Mouse (Mus musculus) heart, embryonic 11.5 days (tissue): ENCODE data around the gene Ttc34. TPM values are rescaled to one million over a fixed set of nuclear protein-coding genes. Genes with fewer than 3 reads are reported as not detected.
A peak's percentile ranks its signal among the peaks of the same experiment; 100 is the strongest.

Experiments used
- ATAC-seq: fragments of 200-750 bp; cut with Nextera tagmentation; replicated peaks from 2 replicates; pipeline ENCODE4 v1.8.0; 2017; ENCODE audit warnings: moderate library complexity; ENCODE audit not compliant: insufficient number of reproducible peaks, low FRiP score, low TSS enrichment
- H3K27ac ChIP-seq: fragments of 300-500 bp; sonication (generic); 2 replicates; pipeline ENCODE4 v1.5.1; 2014; ENCODE audit warnings: mild to moderate bottlenecking, low read depth, low read length
- H3K27me3 ChIP-seq: fragments of 300-500 bp; sonication (generic); 2 replicates; pipeline ENCODE4 v1.6.1; 2014; ENCODE audit warnings: mild to moderate bottlenecking, low read length, mixed read lengths; ENCODE audit not compliant: control insufficient read depth, insufficient read depth
- H3K36me3 ChIP-seq: fragments of 300-500 bp; sonication (generic); 2 replicates; pipeline ENCODE4 v1.6.1; 2014; ENCODE audit warnings: mild to moderate bottlenecking, low read length, moderate library complexity, mixed read lengths; ENCODE audit not compliant: control insufficient read depth, insufficient read depth
- H3K4me1 ChIP-seq: fragments of 300-500 bp; sonication (generic); 2 replicates; pipeline ENCODE4 v1.6.1; 2014; ENCODE audit warnings: low read length; ENCODE audit not compliant: control insufficient read depth, insufficient read depth
- H3K4me2 ChIP-seq: fragments of 300-500 bp; sonication (generic); 2 replicates; pipeline ENCODE4 v1.6.1; 2014; ENCODE audit warnings: mild to moderate bottlenecking, moderate library complexity
- H3K4me3 ChIP-seq: fragments of 300-500 bp; sonication (generic); 2 replicates; pipeline ENCODE4 v1.5.1; 2014; ENCODE audit warnings: low read depth, low read length
- H3K9ac ChIP-seq: fragments of 300-500 bp; sonication (generic); 2 replicates; pipeline ENCODE4 v1.6.1; 2014; ENCODE audit warnings: mild to moderate bottlenecking, low read depth, low read length, moderate library complexity
- H3K9me3 ChIP-seq: fragments of 300-500 bp; sonication (generic); replicated peaks from 2 replicates; pipeline ENCODE4 v1.6.1; 2016; ENCODE audit warnings: low read length; ENCODE audit not compliant: control insufficient read depth
- WGBS: fragments of 180-500 bp; shearing (Covaris S2); extraction: QIAGEN DNeasy Blood & Tissue Kit; methylation state at CpG from one replicate; pipeline ENCODE4 v1.1.7; 2014; ENCODE audit not compliant: insufficient replicate concordance; 5-methylcytosine and 5-hydroxymethylcytosine counted together
- polyA plus RNA-seq: library from polyadenylated mRNA; unstranded; fragments of >200 nt; fragmentation: Nextera tagmentation; extraction: Ambion mirVana; gene quantifications from 2 replicates; pipeline ENCODE4 v1.2.1, GENCODE M21; 2014

Ttc34 gene
- polyA plus RNA-seq, 1 experiment from 2014 or later = 0.52 TPM

DNA sequence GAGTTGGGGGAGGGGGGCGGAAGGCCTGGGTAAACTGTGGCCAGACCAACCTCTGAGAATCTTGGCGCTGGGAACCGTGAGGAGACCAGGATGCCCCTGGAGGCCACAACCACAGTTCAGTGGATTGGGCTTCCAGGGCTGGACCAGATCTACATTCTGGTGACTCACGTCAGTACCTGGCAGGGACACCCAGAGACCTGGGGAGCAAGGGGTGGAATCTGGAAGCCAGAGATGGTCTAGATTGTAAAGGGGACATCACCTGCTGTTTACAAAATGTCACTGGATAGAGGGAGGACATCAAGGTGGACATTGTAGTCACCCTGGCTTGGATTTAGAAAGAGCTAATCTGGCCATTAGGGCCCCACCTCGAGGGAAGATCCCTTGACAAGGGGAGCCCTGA lies 58.3 kb downstream of the Ttc34 start:
- peaks cover 12% of the 10 kb centered on the region for H3K4me1 ChIP-seq
- H3K4me3 ChIP-seq = no peak overlapping the region
- H3K9me3 ChIP-seq = no peaks in the 10 kb centered on the region
- H3K27me3 ChIP-seq = peaks cover 38% of the 10 kb centered on the region
- no peaks in the 10 kb centered on the region for H3K36me3 ChIP-seq
- H3K27ac ChIP-seq = no peak overlapping the region
- no peak for ATAC-seq
- no peak overlapping the region for H3K4me2 ChIP-seq
- no peak overlapping the region for H3K9ac ChIP-seq
- WGBS = 69% methylated on average over 5 of the region's 5 CpGs

GRCm38 (mm10) chr4:154897676-154898465 lies 60.6 kb downstream of the Ttc34 start:
- Histone ChIP-seq H3K4me3 (peak overlapping the region; percentile 56), H3K27ac (no peak overlapping the region), H3K36me3 (no peaks in the 10 kb centered on the region), H3K9me3 (no peaks in the 10 kb centered on the region), H3K9ac (peak overlapping the region; percentile 67), H3K27me3 (peaks cover 30% of the 10 kb centered on the region), H3K4me2 (peak overlapping the region; percentile 91), H3K4me1 (peaks cover 12% of the 10 kb centered on the region)
- 65% methylated on average over 6 of the region's 6 CpGs for WGBS
- ATAC-seq = no peak

DNA sequence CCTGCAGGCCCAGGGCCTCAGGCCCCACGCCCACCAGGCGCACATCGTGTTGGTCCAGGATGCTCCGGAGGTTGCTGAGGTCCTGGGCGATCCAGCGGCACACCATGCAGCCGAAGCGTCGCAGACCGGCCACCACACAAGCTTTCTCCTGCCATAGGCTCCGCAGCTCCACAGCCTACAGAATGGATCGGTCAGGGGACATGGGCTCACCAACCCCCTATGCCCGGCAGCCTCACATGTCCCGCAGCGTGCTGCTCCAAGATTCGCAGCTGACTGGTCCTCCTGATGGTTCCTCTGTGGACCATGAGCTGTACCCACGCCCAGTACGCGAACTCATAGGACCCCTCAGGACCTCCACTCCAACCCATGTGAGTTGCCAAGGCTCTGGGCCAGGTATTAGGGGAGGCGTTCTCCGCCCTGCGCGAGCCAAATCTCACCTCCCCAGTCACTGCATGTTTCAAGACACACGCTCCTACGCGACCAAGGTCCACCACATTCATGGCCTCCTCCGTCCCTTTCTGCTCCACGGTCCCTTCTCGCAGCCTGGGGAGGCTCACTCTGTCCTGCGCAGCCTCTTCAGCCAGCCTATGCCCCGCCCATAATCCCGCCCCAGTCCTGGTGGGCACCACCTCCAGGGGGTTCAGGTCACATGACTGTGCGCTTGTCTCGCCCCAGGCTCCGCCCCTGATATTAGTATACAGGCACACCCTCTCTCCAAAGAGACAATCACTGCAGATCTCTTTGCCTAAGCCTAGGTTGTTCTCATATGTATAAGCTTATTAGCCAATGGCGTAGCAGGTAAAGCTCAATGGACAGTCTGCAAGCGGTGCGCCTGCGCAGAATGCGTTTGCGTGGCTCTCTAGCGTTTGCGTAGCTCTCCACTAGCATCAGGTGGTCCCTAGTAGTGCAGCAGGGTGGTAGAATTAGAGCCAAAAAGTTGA lies 61.5 kb downstream of the Ttc34 start, which contains the start of gene Fam213b:
TSS of gene Fam213b (minus strand) at position 630 of the 941 bp plus-strand sequence.
- no peak within 1 kb of the TSS for H3K27ac ChIP-seq
- peaks cover 12% of the 10 kb centered on the region for H3K4me1 ChIP-seq
- H3K4me3 ChIP-seq = peak within 1 kb of the TSS; percentile 56
- H3K9ac ChIP-seq = peak within 1 kb of the TSS; percentile 67
- H3K9me3 ChIP-seq = no peaks in the 10 kb centered on the region
- peak; percentile 95 for ATAC-seq
- WGBS = 5% methylated on average over 43 of the region's 43 CpGs
- H3K36me3 ChIP-seq = no peaks in the 10 kb centered on the region
- H3K4me2 ChIP-seq = peak within 1 kb of the TSS; percentile 91
- peaks cover 23% of the 10 kb centered on the region for H3K27me3 ChIP-seq

DNA sequence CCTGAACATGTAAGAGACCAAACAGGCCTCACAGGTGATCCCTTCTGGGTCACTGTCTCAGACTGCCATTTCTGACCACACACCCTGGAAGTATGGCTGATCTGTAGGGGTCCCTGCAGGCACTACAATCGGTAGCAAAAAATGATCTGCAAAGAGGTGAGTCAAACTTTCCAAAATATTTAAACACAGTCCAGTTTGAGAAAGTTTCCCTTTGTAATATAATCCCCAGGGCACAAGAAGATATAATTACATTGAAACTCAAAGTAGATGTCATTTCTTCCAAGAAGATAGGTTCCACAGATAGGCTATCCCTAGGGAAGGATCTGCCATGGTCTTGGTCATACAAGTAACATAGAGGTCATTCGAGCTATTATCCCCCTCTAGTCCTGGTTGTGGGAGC lies 65.1 kb downstream of the Ttc34 start:
- ATAC-seq = no peak
- Histone ChIP-seq H3K4me1 (peaks cover 12% of the 10 kb centered on the region), H3K36me3 (no peaks in the 10 kb centered on the region), H3K4me3 (no peak overlapping the region), H3K27ac (no peak overlapping the region), H3K4me2 (no peak overlapping the region), H3K9me3 (no peaks in the 10 kb centered on the region), H3K9ac (no peak overlapping the region), H3K27me3 (peaks cover 5% of the 10 kb centered on the region; the same call in 1 of the 2 replicates)
- 65% methylated on average over 2 of the region's 2 CpGs for WGBS

GRCm38 (mm10) chr4:154904185-154905071 lies 67.2 kb downstream of the Ttc34 start:
- Histone ChIP-seq H3K4me1 (peaks cover 4% of the 10 kb centered on the region; the same call in 1 of the 2 replicates), H3K27ac (no peak overlapping the region), H3K36me3 (no peaks in the 10 kb centered on the region), H3K4me2 (peak overlapping the region; percentile 84), H3K9ac (peak overlapping the region; percentile 66), H3K9me3 (no peaks in the 10 kb centered on the region), H3K4me3 (peak overlapping the region; percentile 44), H3K27me3 (no peaks in the 10 kb centered on the region)
- peak; percentile 86 for ATAC-seq
- 1% methylated on average over 16 of the region's 16 CpGs for WGBS

DNA sequence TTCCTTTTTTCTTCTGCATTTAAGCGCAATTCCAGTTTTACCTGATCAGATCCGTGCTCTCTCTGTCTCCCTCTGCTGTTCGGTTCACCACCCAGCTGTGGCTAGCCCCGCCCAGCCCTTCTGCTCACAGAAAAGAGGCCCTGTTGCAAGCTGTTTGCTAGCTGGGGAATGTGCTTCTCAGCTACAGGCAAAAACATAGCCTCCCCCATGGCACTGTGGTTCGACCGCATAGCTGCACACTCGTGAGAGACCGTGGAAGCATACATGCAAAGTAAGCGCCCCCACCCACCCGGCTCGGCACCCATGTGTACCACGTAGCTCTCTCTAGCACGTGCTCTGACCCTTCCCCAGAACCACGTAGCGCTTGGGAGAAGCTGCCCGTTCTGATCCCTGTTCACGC lies 70.6 kb downstream of the Ttc34 start:
- Histone ChIP-seq H3K36me3 (no peaks in the 10 kb centered on the region), H3K27ac (peak overlapping the region; percentile 29; the same call in 1 of the 2 replicates), H3K9me3 (no peaks in the 10 kb centered on the region), H3K4me1 (peaks cover 12% of the 10 kb centered on the region), H3K4me2 (peak overlapping the region; percentile 42), H3K27me3 (no peaks in the 10 kb centered on the region), H3K4me3 (no peak overlapping the region), H3K9ac (peak overlapping the region; percentile 64; the same call in 1 of the 2 replicates)
- 43% methylated on average over 17 of the region's 17 CpGs for WGBS
- ATAC-seq = no peak

DNA sequence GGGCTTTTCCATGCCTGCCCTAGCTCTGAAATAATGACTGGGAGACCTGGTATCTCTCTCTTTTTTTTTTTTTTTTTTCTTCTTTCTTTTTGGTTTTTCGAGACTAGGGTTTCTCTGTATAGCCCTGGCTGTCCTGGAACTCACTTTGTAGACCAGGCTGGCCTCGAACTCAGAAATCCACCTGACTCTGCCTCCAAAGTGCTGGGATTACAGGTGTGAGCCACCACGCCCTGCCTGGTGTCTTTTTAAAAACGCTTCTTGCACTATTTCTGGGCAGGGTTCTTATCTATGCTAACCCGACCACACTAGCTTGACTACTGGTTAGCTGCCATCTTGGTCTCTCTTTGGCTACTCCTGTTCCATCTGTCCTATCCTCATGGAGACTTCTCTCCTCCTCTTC lies 71.2 kb downstream of the Ttc34 start:
- H3K9ac ChIP-seq = no peak overlapping the region
- no peak overlapping the region for H3K4me3 ChIP-seq
- H3K36me3 ChIP-seq = no peaks in the 10 kb centered on the region
- ATAC-seq = no peak
- no peaks in the 10 kb centered on the region for H3K9me3 ChIP-seq
- 72% methylated on average over 5 of the region's 5 CpGs for WGBS
- no peak overlapping the region for H3K4me2 ChIP-seq
- peaks cover 12% of the 10 kb centered on the region for H3K4me1 ChIP-seq
- H3K27ac ChIP-seq = no peak overlapping the region
- H3K27me3 ChIP-seq = no peaks in the 10 kb centered on the region
